In genomic region chr1:191981426-191982102, GRCm38 (mm10) we compare ENCODE assay signal across 8 mouse cellular contexts. TPM values are rescaled to one million over a fixed set of nuclear protein-coding genes. Genes with fewer than 3 reads are reported as not detected.
DNase-seq lines count a peak whose midpoint lies in the region; ATAC-seq and TF ChIP-seq lines count a peak whose summit lies in the region.

No protein-coding gene starts in this region.

- no peaks in the 10 kb centered on the region for H3K36me3 ChIP-seq in heart, postnatal 0 days (replicated peaks; ENCODE audit: control insufficient read depth, insufficient read depth, low read length)
- no peaks in the 10 kb centered on the region for H3K36me3 ChIP-seq in liver, embryonic 13.5 days

- H3K9ac ChIP-seq in heart, postnatal 0 days (replicated peaks; ENCODE audit: low read depth, low read length), result no peak overlapping the region
- H3K9ac ChIP-seq in liver, embryonic 13.5 days, result no peak overlapping the region

- peaks cover 31% of the 10 kb centered on the region for H3K4me1 ChIP-seq in heart, postnatal 0 days (ENCODE audit: control insufficient read depth, insufficient read depth)
- H3K4me1 ChIP-seq in liver, embryonic 13.5 days (replicated peaks), result no peaks in the 10 kb centered on the region

- H3K4me2 ChIP-seq in heart, postnatal 0 days (ENCODE audit: low read depth, low read length), result no peak overlapping the region
- no peak overlapping the region for H3K4me2 ChIP-seq in liver, embryonic 13.5 days

- peak; percentile 87 for ATAC-seq in heart, postnatal 0 days (ENCODE audit: insufficient read depth, low read depth)
- peak; percentile 19; the same call in 1 of the 2 replicates for ATAC-seq in liver, embryonic 13.5 days (ENCODE audit: low read depth)
- ATAC-seq in granulocyte monocyte progenitor cell, adult 5-6 weeks (replicated peaks; ENCODE audit: poor library complexity, severe bottlenecking), result no peak

- no peaks in the 10 kb centered on the region for H3K9me3 ChIP-seq in heart, postnatal 0 days (replicated peaks; ENCODE audit: control insufficient read depth, low read length)
- no peaks in the 10 kb centered on the region for H3K9me3 ChIP-seq in liver, embryonic 13.5 days (replicated peaks)

- DNase-seq in embryo, embryonic 10 days (ENCODE audit: low spot score), result peak; percentile 17
- DNase-seq in embryo, embryonic 9.5 days (ENCODE audit: extremely low spot score), result no peak
- DNase-seq in brain, adult 2 months (ENCODE audit: low read depth, low spot score), result peak; percentile 50
- DNase-seq in heart, postnatal 0 days (ENCODE audit: low spot score), result peak; percentile 87
- DNase-seq in liver, embryonic 13.5 days, result no peak
- DNase-seq in retina, adult 2 months (ENCODE audit: low read depth, low spot score), result peak; percentile 86
- no peak for DNase-seq in cerebellum, adult 8-10 months

- peak; percentile 73; the same call in 1 of the 2 replicates for TF ChIP-seq EP300 in heart, postnatal 0 days (IDR thresholded peaks at IDR 0.05; ENCODE audit: low read depth)

- H3K27me3 ChIP-seq in heart, postnatal 0 days (ENCODE audit: control insufficient read depth, insufficient read depth, low read length), result no peaks in the 10 kb centered on the region
- peaks cover 35% of the 10 kb centered on the region for H3K27me3 ChIP-seq in liver, embryonic 13.5 days

- WGBS in heart, postnatal 0 days, result 12% methylated on average over 6 of the region's 6 CpGs
- WGBS in liver, embryonic 13.5 days (ENCODE audit: insufficient replicate concordance), result 58% methylated on average over 6 of the region's 6 CpGs

- H3K27ac ChIP-seq in heart, postnatal 0 days (ENCODE audit: low read depth), result peak overlapping the region; percentile 80
- no peak overlapping the region for H3K27ac ChIP-seq in liver, embryonic 13.5 days

- no peak overlapping the region for H3K4me3 ChIP-seq in heart, postnatal 0 days (ENCODE audit: low read depth, low read length)
- no peak overlapping the region for H3K4me3 ChIP-seq in liver, embryonic 13.5 days (replicated peaks)

- TF ChIP-seq CTCF in heart, postnatal 0 days (IDR thresholded peaks at IDR 0.05; ENCODE audit: low read depth), result no peak

RNA-seq across cellular contexts. Expression of gene Rd3, which starts 4.4 kb away (rescaled TPM):
- total RNA-seq in heart, postnatal 0 days (2014; rRNA removed; ENCODE audit: low replicate concordance), result 0.34 and 2.4 TPM in 2 replicates
- 5.9 and 8.0 TPM in 2 replicates for polyA plus RNA-seq in heart, postnatal 0 days (2015; fragmentation: Nextera tagmentation; extraction: Ambion mirVana)
- polyA plus RNA-seq in liver, embryonic 13.5 days (2015; fragmentation: Nextera tagmentation; extraction: Ambion mirVana), result 0.06 and 0.14 TPM in 2 replicates
- not detected in 2 replicates for total RNA-seq in granulocyte monocyte progenitor cell, adult 5-6 weeks (2014; fragmentation: Nextera tagmentation)
- not detected in 2 replicates for total RNA-seq in granulocyte monocyte progenitor cell, adult 5-6 weeks (2017)

Comparison
In these comparisons a context has a peak if more than half of its experiments do, and no peak if none do; other contexts are left out.
1. DNase-seq: peak in embryo, embryonic 10 days (single experiment), brain, adult 2 months (single experiment), heart, postnatal 0 days (single experiment) and retina, adult 2 months (single experiment); none in embryo, embryonic 9.5 days (single experiment), liver, embryonic 13.5 days (single experiment) and cerebellum, adult 8-10 months (single experiment).